Mouse (Mus musculus) liver, embryonic 13.5 days (tissue): Measurements from ENCODE around the gene Mgat4b. TPM values are rescaled to one million over a fixed set of nuclear protein-coding genes. Genes with fewer than 3 reads are reported as not detected.

Experiments used
- ATAC-seq: fragments of 200-750 bp; cut with Nextera tagmentation; 2 replicates; pipeline ENCODE4 v1.8.0; 2017; ENCODE audit warnings: low read depth, mild to moderate bottlenecking, moderate number of reproducible peaks, moderate library complexity
- DNase-seq: peaks from one replicate; pipeline ENCODE4 v3.0.0; 2022
- H3K27ac ChIP-seq: fragments of 300-500 bp; sonication (generic); 2 replicates; pipeline ENCODE4 v1.5.1; 2015; ENCODE audit warnings: moderate library complexity, mild to moderate bottlenecking, inconsistent platforms
- H3K27me3 ChIP-seq: fragments of 300-500 bp; sonication (generic); 2 replicates; pipeline ENCODE4 v1.6.1; 2015; ENCODE audit warnings: mild to moderate bottlenecking, inconsistent platforms
- H3K36me3 ChIP-seq: fragments of 300-500 bp; sonication (generic); 2 replicates; pipeline ENCODE4 v1.6.1; 2015; ENCODE audit warnings: mild to moderate bottlenecking, inconsistent platforms
- H3K4me1 ChIP-seq: fragments of 300-500 bp; sonication (generic); replicated peaks from 2 replicates; pipeline ENCODE4 v1.6.1; 2015; ENCODE audit warnings: inconsistent platforms
- H3K4me2 ChIP-seq: fragments of 300-500 bp; sonication (generic); 2 replicates; pipeline ENCODE4 v1.6.1; 2015; ENCODE audit warnings: inconsistent platforms, mild to moderate bottlenecking, moderate library complexity
- H3K4me3 ChIP-seq: fragments of 300-500 bp; sonication (generic); replicated peaks from 2 replicates; pipeline ENCODE4 v1.5.1; 2015; ENCODE audit warnings: mild to moderate bottlenecking, inconsistent platforms
- H3K9ac ChIP-seq: fragments of 300-500 bp; sonication (generic); 2 replicates; pipeline ENCODE4 v1.6.1; 2015; ENCODE audit warnings: mild to moderate bottlenecking, inconsistent platforms
- H3K9me3 ChIP-seq: fragments of 300-500 bp; sonication (generic); replicated peaks from 2 replicates; pipeline ENCODE4 v1.6.1; 2016; ENCODE audit warnings: inconsistent platforms
- WGBS: fragments of 180-500 bp; shearing (Covaris S2); methylation state at CpG from one replicate; pipeline ENCODE4 v1.1.7; 2015; ENCODE audit not compliant: insufficient replicate concordance; 5-methylcytosine and 5-hydroxymethylcytosine counted together
- microRNA-seq: library from miRNA; unstranded; fragments of <30 nt; microRNA quantifications from one replicate; pipeline ENCODE4, GENCODE M21; 2016
- polyA plus RNA-seq: library from polyadenylated mRNA; unstranded; fragments of >200 nt; fragmentation: Nextera tagmentation; extraction: Ambion mirVana; gene quantifications from 2 replicates; pipeline ENCODE4 v1.2.1, GENCODE M21; 2015

Gene Mgat4b
- polyA plus RNA-seq, 1 experiment from 2014 or later, result 12.1 TPM

DNA sequence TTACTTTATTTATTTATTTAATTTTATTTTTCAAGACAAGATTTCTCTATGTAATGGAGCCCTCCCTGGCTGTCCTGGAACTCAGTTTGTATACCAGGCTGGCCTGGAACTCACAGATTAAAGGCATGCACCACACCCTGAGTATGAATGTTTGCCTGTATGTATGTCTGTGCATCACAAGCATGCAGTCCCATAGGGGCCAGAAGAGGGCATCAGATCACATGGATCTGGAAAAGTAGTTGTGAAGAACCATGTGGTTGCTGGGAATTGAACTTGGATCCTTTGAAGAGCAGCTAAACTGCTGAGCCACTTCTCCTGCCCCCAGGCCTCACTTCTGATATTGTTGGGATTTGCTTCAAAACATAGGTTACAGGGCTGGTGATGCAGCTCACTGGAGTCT, 66.3 kb downstream of the Mgat4b start:
- no peak overlapping the region for H3K4me3 ChIP-seq
- H3K27ac ChIP-seq, result no peak overlapping the region
- H3K27me3 ChIP-seq, result no peaks in the 10 kb centered on the region
- peaks cover 16% of the 10 kb centered on the region for H3K36me3 ChIP-seq
- no peaks in the 10 kb centered on the region for H3K9me3 ChIP-seq
- no peak overlapping the region for H3K4me2 ChIP-seq
- no peak for ATAC-seq
- no peak for DNase-seq
- H3K9ac ChIP-seq, result no peak overlapping the region
- peaks cover 24% of the 10 kb centered on the region for H3K4me1 ChIP-seq

DNA sequence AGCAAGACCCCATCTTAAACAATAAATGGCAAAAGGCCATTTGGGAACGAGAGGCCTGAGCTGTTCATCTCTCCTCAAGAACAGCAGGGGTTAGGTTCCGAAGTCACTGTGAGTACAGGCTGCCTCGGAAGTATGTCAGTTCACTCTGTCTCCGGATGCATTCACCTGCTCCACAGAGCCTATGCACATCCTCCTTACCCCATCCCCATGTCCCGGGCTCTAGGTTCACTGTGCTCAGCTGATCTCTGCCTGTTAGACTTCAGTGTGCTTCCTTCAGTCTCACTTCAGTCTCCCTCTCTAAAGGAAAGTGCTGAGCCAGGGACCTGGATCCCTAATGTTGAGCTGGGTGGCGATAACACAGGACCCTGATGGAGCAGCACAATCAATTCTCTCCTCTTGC, 67.0 kb downstream of the Mgat4b start:
- no peaks in the 10 kb centered on the region for H3K9me3 ChIP-seq
- H3K27me3 ChIP-seq, result no peaks in the 10 kb centered on the region
- H3K9ac ChIP-seq, result no peak overlapping the region
- H3K27ac ChIP-seq, result no peak overlapping the region
- H3K4me1 ChIP-seq, result peaks cover 24% of the 10 kb centered on the region
- H3K4me2 ChIP-seq, result no peak overlapping the region
- 82% methylated on average over 6 of the region's 6 CpGs for WGBS
- no peak for ATAC-seq
- DNase-seq, result no peak
- peaks cover 16% of the 10 kb centered on the region for H3K36me3 ChIP-seq
- no peak overlapping the region for H3K4me3 ChIP-seq

DNA sequence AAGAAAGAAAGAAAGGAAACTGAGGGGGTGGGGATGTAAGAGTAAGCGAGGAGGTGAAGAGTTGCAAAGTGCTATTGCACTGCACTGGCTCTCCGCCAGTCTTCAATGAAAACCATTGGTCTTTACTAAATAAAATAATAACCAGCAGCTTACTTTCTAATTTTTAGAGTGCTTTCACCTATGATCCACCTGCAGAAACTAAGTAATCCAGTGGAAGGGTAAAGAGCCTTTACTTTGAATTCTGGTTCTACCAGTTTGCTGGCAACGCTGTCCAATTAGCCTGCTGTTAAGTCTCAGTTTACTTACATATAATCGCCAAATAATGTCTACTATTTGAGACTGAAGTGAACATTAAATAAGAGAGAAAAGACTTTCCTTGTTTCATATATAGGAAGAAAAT, 68.3 kb downstream of the Mgat4b start:
- H3K27me3 ChIP-seq, result no peaks in the 10 kb centered on the region
- 83% methylated on average over 4 of the region's 4 CpGs for WGBS
- peaks cover 24% of the 10 kb centered on the region for H3K4me1 ChIP-seq
- H3K4me3 ChIP-seq, result no peak overlapping the region
- H3K9ac ChIP-seq, result no peak overlapping the region
- peaks cover 16% of the 10 kb centered on the region for H3K36me3 ChIP-seq
- DNase-seq (no peak), ATAC-seq (no peak)
- H3K27ac ChIP-seq, result no peak overlapping the region
- H3K4me2 ChIP-seq, result no peak overlapping the region
- H3K9me3 ChIP-seq, result no peaks in the 10 kb centered on the region

DNA sequence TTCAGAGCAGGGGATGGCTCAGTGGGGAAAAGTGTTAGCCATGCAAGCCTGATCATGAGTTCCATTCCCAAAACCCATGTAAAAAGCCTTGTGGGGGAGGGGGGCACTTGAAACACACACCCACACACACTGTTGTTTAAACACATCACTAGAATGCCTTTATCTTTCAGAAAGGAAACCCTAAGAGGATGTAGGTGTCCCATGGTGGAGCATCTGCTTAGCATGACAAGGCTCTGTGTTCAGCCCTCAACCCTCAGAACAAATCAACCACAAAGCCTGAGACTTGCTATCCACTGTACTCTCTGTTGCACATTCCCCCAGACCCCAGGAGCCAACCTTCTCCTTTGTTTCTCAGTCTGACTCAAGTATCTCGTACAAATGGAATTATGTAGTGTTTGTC, 69.4 kb downstream of the Mgat4b start:
- WGBS, result 49% methylated on average over 1 of the region's 1 CpGs
- no peak overlapping the region for H3K4me2 ChIP-seq
- H3K9me3 ChIP-seq, result no peaks in the 10 kb centered on the region
- ATAC-seq (no peak), DNase-seq (no peak)
- H3K27me3 ChIP-seq, result no peaks in the 10 kb centered on the region
- H3K27ac ChIP-seq, result no peak overlapping the region
- peaks cover 16% of the 10 kb centered on the region for H3K36me3 ChIP-seq
- no peak overlapping the region for H3K9ac ChIP-seq
- peaks cover 19% of the 10 kb centered on the region for H3K4me1 ChIP-seq
- no peak overlapping the region for H3K4me3 ChIP-seq

Small RNAs within 50 kb of the gene (microRNA-seq; reads per million reads assigned to microRNA genes)
- gene Mir6919, result not detected

Other genes starting within 250 kb of the Mgat4b start
- 30.6 and 35.5 TPM in 2 replicates for gene Rnf130, start 185.5 kb upstream of the Mgat4b start, polyA plus RNA-seq
- 10.9 and 13.7 TPM in 2 replicates for gene Tbc1d9b, start 79.5 kb upstream of the Mgat4b start, polyA plus RNA-seq
- gene Mrnip, start 36.4 kb upstream of the Mgat4b start, polyA plus RNA-seq, result 8.1 and 8.5 TPM in 2 replicates
- gene Sqstm1, start 63 bp upstream of the Mgat4b start, polyA plus RNA-seq, result 132 and 133 TPM in 2 replicates
- gene Ltc4s, start 27.7 kb downstream of the Mgat4b start, polyA plus RNA-seq, result 0.49 and 0.99 TPM in 2 replicates
- gene Maml1, start 81.4 kb downstream of the Mgat4b start, polyA plus RNA-seq, result 1.2 and 1.4 TPM in 2 replicates
- gene Canx, start 114.8 kb downstream of the Mgat4b start, polyA plus RNA-seq, result 213 and 261 TPM in 2 replicates
- gene Cby3, start 143.6 kb downstream of the Mgat4b start, polyA plus RNA-seq, result not detected in 2 replicates
- gene Hnrnph1, start 166.1 kb downstream of the Mgat4b start, polyA plus RNA-seq, result 124 and 144 TPM in 2 replicates
- gene Rufy1, start 220.2 kb downstream of the Mgat4b start, polyA plus RNA-seq, result 8.2 and 9.8 TPM in 2 replicates